Mouse (Mus musculus) layer of hippocampus, adult 9-11 months (tissue): ENCODE results near the gene Lrrc26.
A peak's percentile ranks its signal among the peaks of the same experiment; 100 is the strongest.

Experiments used
- DNase-seq: peaks from one replicate; pipeline ENCODE4 v3.0.0; 2022

The Lrrc26 gene

GRCm38 (mm10) chr2:25266720-25267119 lies 23.0 kb upstream of the Lrrc26 start:
- DNase-seq, result peak; percentile 90

- peak; percentile 88 for DNase-seq
Observed at GRCm38 (mm10) chr2:25267241-25267640, 22.5 kb upstream of the Lrrc26 start.

GRCm38 (mm10) chr2:25267746-25268309 lies 21.9 kb upstream of the Lrrc26 start:
- DNase-seq, result no peak

- peak; percentile 97 for DNase-seq
Observed at GRCm38 (mm10) chr2:25271827-25272511, 17.7 kb upstream of the Lrrc26 start, which contains the start of the genes Ssna1 and Anapc2. TSS of gene Ssna1 (minus strand) at chr2:25272438. TSS of gene Anapc2 (plus strand) at chr2:25272478.

- DNase-seq, result no peak
Observed at GRCm38 (mm10) chr2:25272515-25272914, 17.2 kb upstream of the Lrrc26 start.

- no peak for DNase-seq
Observed at GRCm38 (mm10) chr2:25273010-25273409, 16.7 kb upstream of the Lrrc26 start.

GRCm38 (mm10) chr2:25278928-25279882 lies 10.5 kb upstream of the Lrrc26 start:
- DNase-seq, result no peak

GRCm38 (mm10) chr2:25285551-25285950 lies 4.2 kb upstream of the Lrrc26 start:
- no peak for DNase-seq

GRCm38 (mm10) chr2:25286314-25286713 lies 3.4 kb upstream of the Lrrc26 start:
- no peak for DNase-seq

- peak; percentile 56 for DNase-seq
Observed at GRCm38 (mm10) chr2:25286837-25287636, 2.7 kb upstream of the Lrrc26 start.

- DNase-seq, result no peak
Observed at GRCm38 (mm10) chr2:25287927-25288649, 1.6 kb upstream of the Lrrc26 start, which contains the start of gene Tmem210. TSS of gene Tmem210 (plus strand) at chr2:25288145.

GRCm38 (mm10) chr2:25288734-25289345 lies 875 bp upstream of the Lrrc26 start:
- DNase-seq, result no peak

GRCm38 (mm10) chr2:25290101-25290815 lies 543 bp downstream of the Lrrc26 start:
- DNase-seq, result no peak

GRCm38 (mm10) chr2:25290816-25291130 lies 1.1 kb downstream of the Lrrc26 start:
- DNase-seq, result no peak

GRCm38 (mm10) chr2:25291184-25292053 lies 1.7 kb downstream of the Lrrc26 start:
- no peak for DNase-seq

GRCm38 (mm10) chr2:25292054-25292544 lies 2.4 kb downstream of the Lrrc26 start:
- DNase-seq, result no peak

GRCm38 (mm10) chr2:25292856-25293255 lies 3.1 kb downstream of the Lrrc26 start:
- no peak for DNase-seq

- DNase-seq, result no peak
Observed at GRCm38 (mm10) chr2:25293706-25294105, 4.0 kb downstream of the Lrrc26 start.

- no peak for DNase-seq
Observed at GRCm38 (mm10) chr2:25297093-25297492, 7.4 kb downstream of the Lrrc26 start.

GRCm38 (mm10) chr2:25298046-25298445 lies 8.3 kb downstream of the Lrrc26 start:
- no peak for DNase-seq
